Mouse (Mus musculus) intestine, postnatal 0 days (tissue): ENCODE results near the gene Snai3. TPM values are rescaled to one million over a fixed set of nuclear protein-coding genes. Genes with fewer than 3 reads are reported as not detected.

Source experiments
- ATAC-seq: fragments of 200-750 bp; cut with Nextera tagmentation; 2 replicates; pipeline ENCODE4 v1.8.0; 2017; ENCODE audit warnings: mild to moderate bottlenecking, moderate TSS enrichment, moderate library complexity
- H3K27ac ChIP-seq: fragments of 300-500 bp; sonication (generic); 2 replicates; pipeline ENCODE4 v1.5.1; 2014; ENCODE audit warnings: mild to moderate bottlenecking, low read depth, low read length, moderate library complexity
- H3K27me3 ChIP-seq: fragments of 300-500 bp; sonication (generic); replicated peaks from 2 replicates; pipeline ENCODE4 v1.6.1; 2014; ENCODE audit warnings: low read length, mixed read lengths; ENCODE audit not compliant: control insufficient read depth, insufficient read depth
- H3K36me3 ChIP-seq: fragments of 300-500 bp; sonication (generic); 2 replicates; pipeline ENCODE4 v1.6.1; 2014; ENCODE audit warnings: mild to moderate bottlenecking, moderate library complexity; ENCODE audit not compliant: control insufficient read depth, insufficient read depth
- H3K4me1 ChIP-seq: fragments of 300-500 bp; sonication (generic); replicated peaks from 2 replicates; pipeline ENCODE4 v1.6.1; 2014; ENCODE audit warnings: antibody characterized with exemption, low read length, mixed read lengths; ENCODE audit not compliant: control insufficient read depth, insufficient read depth
- H3K4me2 ChIP-seq: fragments of 300-500 bp; sonication (generic); replicated peaks from 2 replicates; pipeline ENCODE4 v1.6.1; 2014; ENCODE audit warnings: low read depth, mild to moderate bottlenecking, moderate library complexity
- H3K4me3 ChIP-seq: fragments of 300-500 bp; sonication (generic); 2 replicates; pipeline ENCODE4 v1.5.1; 2014; ENCODE audit warnings: low read depth, low read length
- H3K9ac ChIP-seq: fragments of 300-500 bp; sonication (generic); 2 replicates; pipeline ENCODE4 v1.6.1; 2014; ENCODE audit warnings: mild to moderate bottlenecking, low read depth, low read length
- H3K9me3 ChIP-seq: fragments of 300-500 bp; sonication (generic); 2 replicates; pipeline ENCODE4 v1.6.1; 2016; ENCODE audit warnings: mixed run types; ENCODE audit not compliant: control insufficient read depth
- CTCF ChIP-seq: sonication (generic); IDR thresholded peaks from 2 replicates; pipeline ENCODE4 v1.5.1; 2016; ENCODE audit warnings: low read depth, mild to moderate bottlenecking, control low read depth, antibody characterized with exemption, moderate library complexity
- WGBS: fragments of 180-500 bp; shearing (Covaris S2); extraction: QIAGEN DNeasy Blood & Tissue Kit; methylation state at CpG from one replicate; pipeline ENCODE4 v1.1.7; 2014; 5-methylcytosine and 5-hydroxymethylcytosine counted together
- polyA plus RNA-seq: library from polyadenylated mRNA; unstranded; fragments of >200 nt; fragmentation: Nextera tagmentation; extraction: Ambion mirVana; gene quantifications from 2 replicates; pipeline ENCODE4 v1.2.1, GENCODE M21; 2015

Gene Snai3
- 0.33 and 0.46 TPM in 2 replicates for polyA plus RNA-seq

DNA sequence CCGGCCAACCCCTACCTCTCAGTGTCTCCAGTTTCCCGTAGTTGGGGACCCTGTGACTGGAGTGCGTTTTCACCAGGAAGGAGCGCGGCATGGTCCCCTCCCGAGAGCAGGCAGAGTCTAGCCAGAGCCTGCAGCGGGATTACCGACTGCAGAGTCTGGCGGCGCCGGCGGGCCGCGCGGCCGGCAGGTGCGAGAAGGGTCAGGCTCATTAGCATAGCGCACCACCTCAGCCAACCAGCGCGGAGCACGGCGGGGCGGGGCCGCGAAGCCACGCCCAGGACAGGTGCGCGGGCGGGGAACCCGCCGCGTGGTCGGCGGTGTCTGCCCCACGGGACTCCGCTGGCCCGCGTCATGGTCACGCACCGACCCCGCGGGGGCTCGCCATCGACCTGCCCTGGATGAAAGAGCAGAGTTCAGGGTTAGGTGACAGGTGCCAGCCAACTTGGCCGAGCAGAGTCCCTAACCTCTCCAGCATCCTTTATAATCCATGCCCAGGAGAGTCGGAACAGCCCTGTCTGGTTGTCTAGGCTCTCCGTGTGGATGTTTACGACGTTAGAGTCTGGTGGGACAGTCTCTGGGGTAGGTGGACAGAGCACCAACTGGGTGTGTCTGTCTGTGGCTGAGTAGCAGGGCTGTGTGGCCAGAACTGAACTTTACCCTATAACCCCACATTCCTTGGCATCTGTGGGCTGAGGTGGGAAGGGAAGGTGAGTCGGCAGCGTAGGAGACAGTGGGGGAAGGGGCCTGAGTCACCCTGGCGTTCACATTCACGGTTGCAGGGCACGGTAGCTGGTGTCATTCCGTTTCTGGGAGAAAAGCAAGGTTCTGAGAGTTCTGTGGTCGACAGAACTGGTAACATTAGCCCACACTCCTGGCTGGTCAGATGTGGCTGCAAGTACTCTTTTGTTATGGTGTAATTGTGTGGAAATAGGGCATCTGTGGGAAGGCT lies at the start of gene Snai3:
Gene Snai3, minus strand, starts transcription at position 210 of the 949 bp plus-strand sequence.
- TF ChIP-seq CTCF, result no peak
- H3K36me3 ChIP-seq, result 0 out of 2 replicates have a peak, but pooled peaks cover 4% of the 10 kb centered on the region
- WGBS, result 2% methylated on average over 55 of the region's 56 CpGs
- H3K4me1 ChIP-seq, result peaks cover 2% of the 10 kb centered on the region; the same call in 1 of the 2 replicates
- no peak within 1 kb of the TSS for H3K27ac ChIP-seq
- H3K9me3 ChIP-seq, result no peaks in the 10 kb centered on the region
- H3K4me3 ChIP-seq, result peak within 1 kb of the TSS; percentile 22
- ATAC-seq, result peak; percentile 93
- H3K9ac ChIP-seq, result peak within 1 kb of the TSS; percentile 35; the same call in 1 of the 2 replicates
- H3K27me3 ChIP-seq, result peaks cover 10% of the 10 kb centered on the region; the same call in 1 of the 2 replicates
- peak within 1 kb of the TSS; percentile 68 for H3K4me2 ChIP-seq

DNA sequence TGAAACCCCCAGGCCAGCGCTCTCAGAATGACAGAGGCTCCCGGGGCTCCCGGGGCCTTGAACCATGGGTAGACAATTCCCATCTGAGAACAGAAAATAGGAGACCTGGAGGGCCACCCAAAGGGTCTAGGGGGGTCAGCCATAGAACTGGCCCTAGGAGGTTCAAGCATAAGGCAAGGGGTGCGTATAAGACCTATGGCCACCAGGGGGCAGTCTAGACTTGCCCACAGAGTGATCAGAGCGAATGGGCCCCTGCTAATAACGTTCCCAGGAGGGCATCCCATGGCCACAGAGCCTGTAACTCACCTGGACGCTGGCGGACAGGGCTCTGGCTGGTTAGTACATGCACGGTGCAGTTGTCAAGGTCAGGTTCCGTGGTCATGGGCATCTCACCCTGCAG lies 40.3 kb upstream of the Snai3 start:
- Histone ChIP-seq H3K9ac (no peak overlapping the region), H3K9me3 (no peaks in the 10 kb centered on the region), H3K4me2 (no peak overlapping the region), H3K27ac (no peak overlapping the region), H3K27me3 (no peaks in the 10 kb centered on the region), H3K36me3 (peaks cover 40% of the 10 kb centered on the region; the same call in 1 of the 2 replicates), H3K4me1 (no peaks in the 10 kb centered on the region), H3K4me3 (no peak overlapping the region)
- WGBS, result 32% methylated on average over 10 of the region's 10 CpGs
- TF ChIP-seq CTCF, result peak; percentile 98
- ATAC-seq, result peak; percentile 35; the same call in 1 of the 2 replicates

DNA sequence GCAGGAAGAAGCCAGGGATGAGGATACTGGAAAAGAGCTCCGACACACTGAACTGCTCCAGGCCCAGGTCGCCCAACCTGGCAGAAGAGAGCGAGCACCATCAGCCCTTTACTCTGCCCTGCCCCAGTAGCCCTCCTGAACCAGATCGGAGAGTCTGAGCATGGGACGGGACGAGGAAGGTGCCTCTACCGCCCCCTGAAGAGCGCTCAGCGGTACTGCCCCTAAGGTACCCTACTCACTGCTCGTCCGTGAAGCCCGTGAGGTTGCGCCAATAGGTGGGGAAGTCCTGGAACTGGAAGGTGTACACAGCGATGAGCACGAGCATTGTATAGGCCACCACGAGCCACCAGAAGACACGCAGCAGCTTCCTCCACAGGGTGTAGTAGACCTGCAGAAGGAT lies 37.4 kb upstream of the Snai3 start:
- WGBS, result 68% methylated on average over 17 of the region's 17 CpGs
- no peak overlapping the region for H3K27ac ChIP-seq
- peaks cover 67% of the 10 kb centered on the region for H3K36me3 ChIP-seq
- no peak overlapping the region for H3K9ac ChIP-seq
- H3K9me3 ChIP-seq, result no peaks in the 10 kb centered on the region
- H3K4me1 ChIP-seq, result no peaks in the 10 kb centered on the region
- no peak overlapping the region for H3K4me2 ChIP-seq
- H3K4me3 ChIP-seq, result no peak overlapping the region
- no peak for ATAC-seq
- no peaks in the 10 kb centered on the region for H3K27me3 ChIP-seq
- TF ChIP-seq CTCF, result peak; percentile 61

DNA sequence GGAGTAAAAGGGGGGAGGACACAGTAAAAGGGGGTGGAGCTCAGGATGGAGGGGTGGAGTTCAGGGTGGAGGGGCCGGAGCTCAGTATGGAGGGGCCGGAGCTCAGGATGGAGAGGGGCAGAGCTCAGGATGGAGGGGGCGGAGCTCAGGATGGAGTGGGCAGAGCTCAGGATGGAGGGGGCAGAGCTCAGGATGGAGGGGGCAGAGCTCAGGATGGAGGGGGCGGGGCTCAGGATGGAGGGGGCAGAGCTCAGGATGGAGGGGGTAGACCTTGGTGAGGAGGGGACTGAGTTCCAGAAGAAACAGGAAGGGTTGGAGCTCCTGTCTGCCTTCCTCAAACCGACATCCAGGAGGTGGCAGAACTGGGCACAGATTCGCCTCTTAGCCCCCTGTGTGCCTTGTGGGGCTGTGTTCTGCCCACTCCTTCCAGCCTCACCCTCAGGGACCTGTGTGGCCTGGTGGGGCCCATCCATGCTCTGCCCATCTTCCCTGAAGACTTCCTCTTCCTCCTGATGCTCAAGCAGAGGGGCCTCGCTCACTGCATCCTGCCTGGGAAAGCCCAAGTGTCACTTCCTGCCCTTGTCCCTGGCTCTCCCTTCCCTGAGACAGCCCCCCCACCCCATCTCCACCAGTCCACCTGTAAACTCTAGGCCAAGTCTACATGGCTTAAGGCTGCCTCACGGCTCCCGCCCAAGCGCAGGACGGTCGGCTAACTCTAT lies 36.6 kb upstream of the Snai3 start:
- no peak overlapping the region for H3K9ac ChIP-seq
- no peak overlapping the region for H3K27ac ChIP-seq
- 88% methylated on average over 11 of the region's 12 CpGs for WGBS
- H3K9me3 ChIP-seq, result no peaks in the 10 kb centered on the region
- H3K4me2 ChIP-seq, result no peak overlapping the region
- TF ChIP-seq CTCF, result no peak
- no peaks in the 10 kb centered on the region for H3K27me3 ChIP-seq
- H3K4me3 ChIP-seq, result no peak overlapping the region
- H3K4me1 ChIP-seq, result no peaks in the 10 kb centered on the region
- H3K36me3 ChIP-seq, result peaks cover 74% of the 10 kb centered on the region
- no peak for ATAC-seq

DNA sequence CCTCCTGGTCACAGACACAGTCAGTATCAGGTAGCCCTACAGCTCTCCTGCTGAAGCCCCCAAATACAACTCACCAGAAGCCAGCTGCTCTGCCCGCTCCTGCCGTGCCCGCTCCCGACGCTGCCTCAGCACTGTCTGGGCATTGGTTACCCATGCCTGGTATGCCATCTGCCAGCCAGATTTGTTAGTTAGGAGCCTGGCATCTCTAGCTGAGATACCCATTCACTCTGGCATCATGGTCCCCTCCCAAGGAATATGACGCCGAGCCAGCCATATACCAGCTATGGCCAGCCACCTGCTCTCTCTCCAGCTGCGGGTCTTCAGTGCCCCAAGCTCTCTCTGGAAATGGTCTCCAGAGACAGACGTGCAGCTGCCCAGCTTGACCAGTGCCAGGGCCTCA lies 27.9 kb upstream of the Snai3 start:
- WGBS, result 92% methylated on average over 9 of the region's 9 CpGs

DNA sequence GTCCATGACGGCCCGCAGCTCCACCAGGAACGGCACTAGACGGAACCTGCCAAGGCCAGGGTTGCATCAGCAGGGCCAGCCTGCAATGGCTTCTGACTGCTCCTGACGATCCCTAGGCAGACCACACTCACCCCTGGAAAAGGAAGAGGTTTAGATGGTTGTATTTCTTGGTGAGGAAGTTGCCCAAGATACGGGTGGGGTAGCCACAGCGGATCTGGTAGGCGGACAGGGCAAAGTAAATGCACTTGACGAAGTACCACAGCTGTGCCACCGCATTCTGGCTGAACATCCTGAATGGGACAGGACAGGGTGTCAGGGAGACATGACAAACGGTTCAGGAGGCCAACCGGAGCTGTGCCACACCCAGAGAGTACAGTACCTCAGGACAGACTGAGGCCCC lies 24.3 kb upstream of the Snai3 start:
- H3K4me3 ChIP-seq, result no peak overlapping the region
- peaks cover 87% of the 10 kb centered on the region for H3K36me3 ChIP-seq
- no peak overlapping the region for H3K9ac ChIP-seq
- H3K27ac ChIP-seq, result no peak overlapping the region
- no peaks in the 10 kb centered on the region for H3K4me1 ChIP-seq
- no peak for ATAC-seq
- WGBS, result 83% methylated on average over 12 of the region's 12 CpGs
- no peak overlapping the region for H3K4me2 ChIP-seq
- no peak for TF ChIP-seq CTCF
- no peaks in the 10 kb centered on the region for H3K9me3 ChIP-seq
- H3K27me3 ChIP-seq, result no peaks in the 10 kb centered on the region

More for the DNA sequence above, 27.9 kb upstream of the Snai3 start:
- Histone ChIP-seq H3K4me3 (no peak overlapping the region), H3K4me1 (no peaks in the 10 kb centered on the region), H3K36me3 (peaks cover 91% of the 10 kb centered on the region), H3K4me2 (no peak overlapping the region), H3K27me3 (no peaks in the 10 kb centered on the region), H3K27ac (no peak overlapping the region), H3K9ac (no peak overlapping the region), H3K9me3 (no peaks in the 10 kb centered on the region)
- TF ChIP-seq CTCF, result no peak
- ATAC-seq, result no peak
